Comparison of ENCODE assay signal across 10 mouse cellular contexts in genomic region chr11:89452862-89453261, GRCm38 (mm10).
DNase-seq lines count a peak whose midpoint lies in the region; ATAC-seq and TF ChIP-seq lines count a peak whose summit lies in the region.
"Had no signal": no experiment of that assay in that cellular context is flagged by ENCODE, and none has a peak within 500 bp of the region (broad histone marks: within the 10 kb centered on the region; RNA-seq: fewer than 3 reads in every experiment).

No protein-coding gene starts in this region.

- 22% methylated on average over 2 of the region's 2 CpGs for WGBS in forebrain, embryonic 12.5 days
- 21% methylated on average over 2 of the region's 2 CpGs for WGBS in forebrain, postnatal 0 days
- WGBS in midbrain, embryonic 11.5 days, result 22% methylated on average over 2 of the region's 2 CpGs
- 16% methylated on average over 2 of the region's 2 CpGs for WGBS in midbrain, embryonic 15.5 days

- intact Hi-C loops in left cerebral cortex, postnatal 25 days (cut with DNase I), result no loop called here

- H3K27ac ChIP-seq in forebrain, embryonic 12.5 days, result 0 out of 2 replicates have a peak overlapping the region, but pooled peaks have one; percentile 36
- H3K27ac ChIP-seq in forebrain, postnatal 0 days (ENCODE audit: low read depth, low read length), result no peak overlapping the region
- peak overlapping the region; percentile 14; the same call in 1 of the 2 replicates for H3K27ac ChIP-seq in midbrain, embryonic 11.5 days (ENCODE audit: low read depth, low read length)
- H3K27ac ChIP-seq in midbrain, embryonic 15.5 days, result no peak overlapping the region
- H3K27ac ChIP-seq: heart, embryonic 15.5 days; layer of hippocampus, adult 2 months had no signal

- no peaks in the 10 kb centered on the region for H3K9me3 ChIP-seq in forebrain, embryonic 12.5 days
- H3K9me3 ChIP-seq in forebrain, postnatal 0 days (ENCODE audit: low read length), result no peaks in the 10 kb centered on the region
- no peaks in the 10 kb centered on the region for H3K9me3 ChIP-seq in midbrain, embryonic 11.5 days (ENCODE audit: control insufficient read depth, low read length)
- no peaks in the 10 kb centered on the region for H3K9me3 ChIP-seq in midbrain, embryonic 15.5 days
- H3K9me3 ChIP-seq: heart, embryonic 15.5 days had no signal

- no peak for TF ChIP-seq CTCF in forebrain, postnatal 0 days (IDR thresholded peaks at IDR 0.05; ENCODE audit: low read depth)

- H3K27me3 ChIP-seq in forebrain, embryonic 12.5 days, result no peaks in the 10 kb centered on the region
- peaks cover 3% of the 10 kb centered on the region; the same call in 1 of the 2 replicates for H3K27me3 ChIP-seq in forebrain, postnatal 0 days (ENCODE audit: insufficient read depth, low read length)
- no peaks in the 10 kb centered on the region for H3K27me3 ChIP-seq in midbrain, embryonic 11.5 days (ENCODE audit: control insufficient read depth, insufficient read depth, low read length)
- no peaks in the 10 kb centered on the region for H3K27me3 ChIP-seq in midbrain, embryonic 15.5 days (replicated peaks)
- H3K27me3 ChIP-seq: heart, embryonic 15.5 days had no signal

- H3K4me3 ChIP-seq in forebrain, embryonic 12.5 days (replicated peaks), result no peak overlapping the region
- no peak overlapping the region for H3K4me3 ChIP-seq in forebrain, postnatal 0 days (ENCODE audit: low read depth, low read length)
- no peak overlapping the region for H3K4me3 ChIP-seq in midbrain, embryonic 11.5 days (ENCODE audit: low read depth, low read length)
- H3K4me3 ChIP-seq in midbrain, embryonic 15.5 days, result no peak overlapping the region
- H3K4me3 ChIP-seq: heart, embryonic 15.5 days; layer of hippocampus, adult 2 months had no signal

- peaks cover 14% of the 10 kb centered on the region for H3K4me1 ChIP-seq in forebrain, embryonic 12.5 days
- no peaks in the 10 kb centered on the region for H3K4me1 ChIP-seq in forebrain, postnatal 0 days (ENCODE audit: insufficient read depth)
- peaks cover 9% of the 10 kb centered on the region for H3K4me1 ChIP-seq in midbrain, embryonic 11.5 days (ENCODE audit: control insufficient read depth, insufficient read depth, low read length)
- H3K4me1 ChIP-seq in midbrain, embryonic 15.5 days, result peaks cover 9% of the 10 kb centered on the region; the same call in 1 of the 2 replicates
- H3K4me1 ChIP-seq: heart, embryonic 15.5 days had no signal

- no peak for DNase-seq in forebrain, postnatal 0 days
- DNase-seq in midbrain, embryonic 11.5 days (ENCODE audit: low spot score, missing footprints), result peak; percentile 91
- DNase-seq in left cerebral cortex, postnatal 25 days (ENCODE audit: low spot score in 2 of 2), result peak; percentile 17 to 73
- peak; percentile 11 for DNase-seq in right cerebral cortex, postnatal 25 days
- DNase-seq in thymus, postnatal 10 days (ENCODE audit: low spot score in 2 of 2), result no peak
- no peak for DNase-seq in cerebellum, adult 18-20 months

- H3K9ac ChIP-seq in forebrain, embryonic 12.5 days, result no peak overlapping the region
- H3K9ac ChIP-seq in forebrain, postnatal 0 days, result no peak overlapping the region
- H3K9ac ChIP-seq in midbrain, embryonic 11.5 days (ENCODE audit: low read length), result no peak overlapping the region
- H3K9ac ChIP-seq in midbrain, embryonic 15.5 days, result no peak overlapping the region
- H3K9ac ChIP-seq: heart, embryonic 15.5 days had no signal

- peak; percentile 55 for ATAC-seq in forebrain, embryonic 12.5 days (ENCODE audit: low FRiP score)
- ATAC-seq in forebrain, postnatal 0 days, result no peak; the same call in 1 of the 2 replicates
- peak; percentile 78; the same call in 1 of the 2 replicates for ATAC-seq in midbrain, embryonic 11.5 days (ENCODE audit: low FRiP score)
- ATAC-seq in midbrain, embryonic 15.5 days (replicated peaks), result no peak

- no peaks in the 10 kb centered on the region for H3K36me3 ChIP-seq in forebrain, embryonic 12.5 days (replicated peaks)
- no peaks in the 10 kb centered on the region for H3K36me3 ChIP-seq in forebrain, postnatal 0 days (ENCODE audit: insufficient read depth)
- H3K36me3 ChIP-seq in midbrain, embryonic 11.5 days (ENCODE audit: control insufficient read depth, insufficient read depth, low read length), result no peaks in the 10 kb centered on the region
- no peaks in the 10 kb centered on the region for H3K36me3 ChIP-seq in midbrain, embryonic 15.5 days (replicated peaks)
- H3K36me3 ChIP-seq: heart, embryonic 15.5 days had no signal

- H3K4me2 ChIP-seq in forebrain, embryonic 12.5 days, result no peak overlapping the region
- H3K4me2 ChIP-seq in forebrain, postnatal 0 days (ENCODE audit: low read depth), result no peak overlapping the region
- no peak overlapping the region for H3K4me2 ChIP-seq in midbrain, embryonic 11.5 days
- H3K4me2 ChIP-seq in midbrain, embryonic 15.5 days, result no peak overlapping the region
- H3K4me2 ChIP-seq: heart, embryonic 15.5 days had no signal

Comparison
In these comparisons a context has a peak if more than half of its experiments do, and no peak if none do; other contexts are left out.
1. ATAC-seq: peak in forebrain, embryonic 12.5 days (single experiment) and midbrain, embryonic 11.5 days (single experiment); none in forebrain, postnatal 0 days (single experiment) and midbrain, embryonic 15.5 days (single experiment).
2. H3K27ac ChIP-seq: peak in forebrain, embryonic 12.5 days (single experiment) and midbrain, embryonic 11.5 days (single experiment); none in forebrain, postnatal 0 days (single experiment) and midbrain, embryonic 15.5 days (single experiment).
3. DNase-seq: peak in midbrain, embryonic 11.5 days (single experiment), left cerebral cortex, postnatal 25 days (2 of 2) and right cerebral cortex, postnatal 25 days (single experiment); none in forebrain, postnatal 0 days (single experiment), thymus, postnatal 10 days (0 of 2) and cerebellum, adult 18-20 months (0 of 2).